Mouse (Mus musculus) C2C12 (cell line): ENCODE measurements around the gene Lman1l.

ENCODE experiments used
- CEBPB ChIP-seq: IDR thresholded peaks from one replicate; pipeline ENCODE4 v1.6.1; 2011; ENCODE audit warnings: low read depth, mild to moderate bottlenecking, control low read depth, moderate library complexity
- CTCF ChIP-seq: IDR thresholded peaks from one replicate; pipeline ENCODE4 v1.5.1; 2011; ENCODE audit not compliant: control insufficient read depth, insufficient read depth, insufficient read length
- FOSL1 ChIP-seq: IDR thresholded peaks from one replicate; pipeline ENCODE4 v1.8.0; 2011; ENCODE audit warnings: mild to moderate bottlenecking, low read length; ENCODE audit not compliant: poor library complexity, insufficient read depth, severe bottlenecking
- MAX ChIP-seq: IDR thresholded peaks from one replicate; pipeline ENCODE4 v1.6.1; 2011; ENCODE audit warnings: mild to moderate bottlenecking, control low read depth
- MYOD1 ChIP-seq: IDR thresholded peaks from one replicate; pipeline ENCODE4 v1.6.1; 2011; ENCODE audit warnings: low read depth; ENCODE audit not compliant: control insufficient read depth, insufficient read length
- USF1 ChIP-seq: IDR thresholded peaks from one replicate; pipeline ENCODE4 v1.6.1; 2011; ENCODE audit warnings: low read depth, mild to moderate bottlenecking, control low read depth, moderate library complexity

DNA sequence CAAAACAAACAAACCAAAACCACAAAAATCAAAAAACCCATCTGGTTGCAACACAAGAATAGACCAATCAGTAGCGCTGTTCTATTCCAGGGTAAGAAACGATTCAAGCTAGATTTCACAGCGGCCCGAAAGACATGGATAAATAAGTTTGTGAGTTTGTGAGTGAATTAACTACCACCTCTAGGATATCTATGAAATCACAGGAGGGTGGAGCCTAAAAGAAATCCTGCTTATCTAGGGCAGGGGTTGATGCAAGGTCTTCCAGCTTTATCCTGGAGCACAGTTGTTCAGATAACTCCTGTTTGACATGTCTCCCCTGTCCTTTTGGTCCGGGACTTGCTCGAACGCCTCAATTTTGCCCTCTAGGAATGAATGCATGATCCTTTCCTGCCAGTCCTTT is 60.3 kb downstream of the Lman1l start:
- TF ChIP-seq CTCF (no peak), MAX (no peak), USF1 (no peak), FOSL1 (no peak), MYOD1 (no peak), CEBPB (no peak)
